Mouse (Mus musculus): ENCODE measurements around the gene Rufy3.

GRCm38 (mm10) chr5:88629987-88630386 lies 65.1 kb downstream of the Rufy3 start:
- TF ChIP-seq CTCF (IDR thresholded peaks at IDR 0.05; ENCODE audit: low read depth), result no peak
- no peak for TF ChIP-seq EP300 (IDR thresholded peaks at IDR 0.05; ENCODE audit: low read depth)
